Mouse (Mus musculus): ENCODE data around the gene Arsb. TPM values are rescaled to one million over a fixed set of nuclear protein-coding genes. Genes with fewer than 3 reads are reported as not detected.

Arsb gene
- total RNA-seq, 2 experiments from 2014 or later, result 9.5 to 9.6 TPM

DNA sequence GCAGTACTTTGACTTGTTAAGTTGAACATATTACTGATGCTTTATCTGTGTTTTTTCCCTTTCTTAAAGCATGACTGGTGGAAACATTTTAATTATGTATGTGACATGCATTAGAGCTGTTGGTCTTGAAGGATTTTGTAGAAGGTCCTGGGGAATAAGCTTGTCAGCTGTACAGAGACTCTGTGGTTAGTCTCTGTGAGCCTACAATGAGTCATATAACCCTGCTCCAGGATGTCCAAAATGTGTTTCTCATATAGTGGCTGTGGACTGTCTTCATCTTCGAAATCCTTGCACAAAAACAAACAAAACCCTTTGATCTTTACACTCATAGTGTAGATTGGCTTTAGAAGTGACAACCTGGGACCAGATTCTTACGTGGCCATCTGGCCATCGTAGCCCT is 110.7 kb downstream of the Arsb start:
- DNase-seq, result no peak
- intact Hi-C loops (cut with DNase I), result no loop called here

DNA sequence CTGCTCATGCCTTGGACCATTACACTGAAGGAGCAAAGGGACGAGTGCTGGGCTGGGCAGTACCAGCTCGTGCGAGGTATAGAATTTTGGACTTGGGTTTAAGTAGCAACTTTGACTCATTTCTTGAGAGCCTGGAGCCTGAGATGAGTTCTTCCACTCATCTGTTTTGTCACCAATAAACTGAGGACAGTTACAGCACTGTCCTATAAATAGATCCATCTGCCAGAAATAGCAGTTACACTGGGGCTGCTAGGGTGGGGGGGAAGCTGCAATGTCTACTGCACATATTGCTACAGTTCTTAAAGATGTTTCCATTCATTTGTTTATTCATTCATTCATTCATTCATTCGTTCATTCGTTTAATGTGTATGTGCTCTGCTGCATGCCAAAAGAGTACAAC is 115.6 kb downstream of the Arsb start:
- intact Hi-C loops (cut with DNase I), result no loop called here
- DNase-seq, result no peak

DNA sequence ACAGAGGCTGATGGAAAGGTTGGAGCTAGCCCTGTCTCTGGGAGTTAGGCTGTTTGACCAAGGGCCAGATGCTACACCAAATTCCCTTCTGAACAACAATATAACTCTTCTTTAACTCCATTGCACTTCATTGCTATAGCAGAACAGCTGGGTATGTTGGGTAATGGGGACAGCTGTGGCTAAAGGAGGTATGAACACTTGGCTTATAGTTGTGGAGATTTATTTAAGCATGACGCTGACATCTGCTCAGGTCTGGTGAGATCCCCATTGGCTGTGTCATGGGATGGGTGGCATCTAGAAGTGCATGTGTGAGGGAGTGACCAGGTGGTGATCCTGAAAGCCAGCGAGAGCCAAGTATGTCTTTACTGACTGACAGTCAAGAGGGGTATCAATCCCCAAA is 116.8 kb downstream of the Arsb start:
- intact Hi-C loops (cut with DNase I), result no loop called here
- DNase-seq, result no peak

DNA sequence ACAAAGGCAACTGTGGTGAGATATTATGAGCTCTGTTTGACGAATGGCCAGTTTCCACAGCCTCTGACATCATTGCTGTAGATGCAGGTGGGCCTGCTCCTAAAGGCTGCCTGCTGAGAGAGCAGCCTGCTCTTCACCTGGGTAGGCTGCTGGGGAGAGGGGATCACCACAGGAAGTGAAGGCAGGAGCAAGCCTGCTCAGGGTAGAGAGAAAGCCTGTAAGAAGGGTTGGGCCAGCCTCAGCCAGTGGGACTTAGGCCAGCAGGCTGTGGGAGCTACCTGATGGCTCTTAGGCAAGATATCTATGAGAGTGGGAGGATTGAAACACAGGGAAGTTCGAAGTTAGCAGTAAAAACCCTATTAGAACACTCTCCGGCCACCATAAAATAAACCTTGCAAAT is 117.5 kb downstream of the Arsb start:
- no peak for DNase-seq
- intact Hi-C loops (cut with DNase I), result no loop called here

DNA sequence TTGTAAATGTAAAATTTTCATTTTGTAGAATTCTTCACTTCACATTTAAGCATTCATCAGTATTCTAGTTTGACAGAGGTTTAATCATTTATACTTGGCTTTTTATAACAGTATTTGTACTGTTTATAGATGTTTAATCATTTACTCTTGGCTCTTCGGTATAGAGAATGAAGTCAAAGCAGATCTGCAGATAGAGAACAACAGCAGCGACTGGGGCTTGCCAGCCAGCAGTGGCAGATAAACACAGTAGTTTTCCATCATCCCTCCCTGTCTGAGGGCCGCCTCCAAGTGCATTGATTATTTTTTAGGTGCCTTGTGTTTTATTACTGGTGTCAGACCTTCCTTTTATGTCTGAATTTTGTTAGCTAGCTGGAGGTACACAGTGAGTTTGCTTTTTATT is 118.6 kb downstream of the Arsb start:
- DNase-seq, result no peak
- intact Hi-C loops (cut with DNase I), result no loop called here

DNA sequence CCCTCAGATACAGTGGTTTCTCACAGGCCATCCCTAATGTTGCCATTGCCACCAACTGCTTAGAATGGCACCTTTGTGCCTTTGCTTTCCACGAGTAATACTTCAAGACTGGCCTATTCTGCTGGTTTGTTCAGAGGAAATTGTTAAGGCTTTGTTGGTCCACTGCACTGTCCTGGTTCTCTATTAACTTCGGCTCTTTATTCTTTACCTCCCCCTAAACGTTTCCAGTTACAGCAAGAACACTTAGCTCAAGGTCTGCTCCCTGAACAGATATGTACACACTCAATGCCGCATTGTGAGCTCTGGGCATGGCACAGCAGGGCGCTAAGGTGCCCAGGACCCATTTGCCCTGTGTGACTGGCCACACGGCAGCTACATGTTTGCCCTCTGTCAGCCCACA is 119.8 kb downstream of the Arsb start:
- no peak for DNase-seq
- intact Hi-C loops (cut with DNase I), result no loop called here

DNA sequence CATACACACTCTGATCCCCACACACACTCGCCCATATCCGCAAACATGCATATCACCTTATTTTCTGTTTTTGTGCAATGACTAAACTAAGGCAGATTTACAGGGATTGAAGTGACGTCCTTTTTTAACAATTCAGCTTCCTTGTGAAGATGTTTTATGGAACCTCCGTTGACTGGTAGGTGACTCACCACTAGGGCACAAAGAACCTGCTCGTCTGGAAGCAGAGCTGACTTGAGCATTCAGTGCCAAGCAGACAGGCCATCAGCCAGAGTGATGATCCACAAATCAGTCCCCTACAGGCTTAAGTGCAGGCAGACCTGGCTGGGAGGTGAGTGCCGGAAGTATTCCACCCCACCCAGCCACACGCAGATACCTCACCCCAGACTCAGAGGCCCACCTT is 120.7 kb downstream of the Arsb start:
- intact Hi-C loops (cut with DNase I), result no loop called here

DNA sequence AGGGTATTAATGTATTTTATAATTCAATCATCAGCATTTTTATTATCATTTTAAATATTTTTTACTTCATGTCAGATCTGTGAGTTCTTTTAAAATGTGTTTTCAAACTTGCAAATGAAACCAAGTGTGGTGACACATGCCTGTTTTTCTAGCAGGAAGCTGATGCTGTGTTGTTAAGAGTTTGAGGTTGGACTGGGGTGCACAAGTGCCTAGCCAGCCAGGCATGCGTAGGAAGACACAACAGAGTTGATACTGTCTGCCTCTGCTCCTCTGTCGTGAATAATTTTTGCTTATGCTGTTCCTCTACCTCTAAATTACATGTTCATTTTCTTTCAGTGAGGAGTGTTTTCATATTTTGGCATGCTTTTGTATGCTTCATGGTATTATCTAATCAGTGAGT is 122.7 kb downstream of the Arsb start:
- DNase-seq, result no peak
- intact Hi-C loops (cut with DNase I), result no loop called here

More for the DNA sequence above, 120.7 kb downstream of the Arsb start:
- DNase-seq, result no peak

DNA sequence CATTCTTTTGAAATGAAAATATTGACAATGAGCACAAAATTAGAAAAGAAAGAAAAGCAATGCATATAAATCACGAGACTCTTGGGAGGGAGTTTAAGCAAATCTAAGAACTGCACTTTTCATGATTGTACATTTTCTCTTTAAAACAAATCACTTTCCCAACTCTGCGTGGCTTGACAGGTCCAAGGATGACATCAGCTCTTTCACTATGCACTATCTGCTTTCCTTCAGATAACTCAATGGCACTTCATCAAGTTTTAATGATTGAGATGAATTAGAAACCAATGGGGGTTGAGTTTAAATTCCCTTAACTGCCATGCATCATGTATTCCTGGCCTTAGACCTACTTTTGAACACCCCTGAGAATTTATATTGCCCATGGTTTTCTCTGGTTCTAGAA is 124.0 kb downstream of the Arsb start:
- DNase-seq, result no peak
- intact Hi-C loops (cut with DNase I), result no loop called here

DNA sequence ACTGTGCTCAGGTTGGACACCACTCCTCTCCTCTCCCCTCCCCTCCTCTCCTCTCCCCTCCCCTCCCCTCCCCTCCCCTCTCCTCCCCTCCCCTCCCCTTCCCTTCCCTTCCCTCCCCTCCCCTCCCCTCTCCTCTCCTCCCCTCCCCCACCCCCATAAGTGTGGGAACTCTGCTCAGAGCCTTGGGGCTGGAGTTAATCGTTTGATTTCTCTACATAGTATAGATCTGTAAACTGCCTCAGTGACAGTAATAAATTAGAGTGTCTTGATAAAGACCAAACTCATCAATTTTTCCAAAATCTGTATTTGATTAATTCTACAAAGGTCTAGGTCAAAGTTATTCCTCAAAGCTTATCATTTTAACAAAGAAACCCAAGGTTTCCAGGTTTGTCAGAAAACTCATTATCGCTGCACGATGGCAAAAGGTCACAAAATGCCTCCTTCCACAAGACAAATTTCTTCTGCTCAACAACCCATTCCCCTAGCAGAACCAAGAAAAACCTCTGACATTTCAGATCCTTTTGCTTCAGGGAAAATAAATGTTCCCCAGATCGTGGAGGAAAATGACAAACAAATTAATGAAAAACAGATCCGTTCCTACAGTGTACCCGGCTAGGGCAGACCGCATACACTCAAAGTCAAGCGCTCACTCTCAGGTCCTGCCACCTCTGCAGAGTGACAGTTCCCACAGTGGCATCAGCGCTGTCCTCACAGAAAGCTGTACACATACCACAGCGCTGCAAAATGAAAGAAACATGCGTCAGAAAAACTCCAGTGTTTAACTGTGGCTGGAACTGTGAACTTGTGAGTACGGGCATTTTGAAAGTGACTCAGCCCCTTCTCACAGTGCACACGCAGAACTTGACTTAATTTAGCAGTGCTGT is 126.8 kb downstream of the Arsb start:
- no peak for DNase-seq
- intact Hi-C loops (cut with DNase I), result no loop called here

DNA sequence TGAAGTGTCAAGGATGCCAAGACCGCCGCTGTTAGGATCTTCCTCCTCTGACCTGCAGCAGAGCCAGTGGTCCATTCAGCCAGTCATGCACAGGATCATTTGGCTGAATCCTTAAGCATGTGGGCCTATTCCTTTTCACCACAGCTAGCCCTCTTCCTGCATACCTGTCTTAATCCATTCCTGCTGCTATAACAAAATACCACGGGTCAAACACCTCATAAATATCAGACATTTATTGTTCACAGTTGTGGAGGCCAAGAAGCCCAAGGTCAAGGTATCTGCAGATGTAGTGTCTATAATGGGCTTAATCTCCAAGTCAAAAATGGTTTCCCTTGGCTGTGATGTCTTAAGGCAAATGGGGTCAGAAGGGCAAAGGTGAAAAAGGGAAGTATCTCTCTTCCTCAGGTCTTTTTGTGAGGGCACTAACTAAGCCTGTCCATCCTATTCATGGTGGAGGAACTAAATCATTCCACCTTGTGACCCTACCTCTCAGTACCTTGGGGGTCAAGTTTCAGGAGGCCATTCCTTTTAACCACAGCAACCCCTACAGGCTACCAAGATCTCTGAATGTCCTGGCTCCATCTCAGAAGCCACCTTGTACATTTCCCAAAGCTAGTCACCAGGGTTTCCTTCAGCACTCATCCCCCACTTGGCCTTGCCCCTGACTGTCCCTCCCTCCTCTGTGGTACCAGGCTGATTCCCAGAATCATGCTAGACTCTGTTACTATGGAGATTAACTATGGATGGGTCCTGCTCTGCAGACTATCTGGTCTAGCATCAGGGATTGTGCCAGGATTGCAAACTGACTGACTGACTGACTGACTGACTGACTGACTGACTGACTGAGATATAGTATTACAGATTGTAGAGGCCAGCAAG is 128.2 kb downstream of the Arsb start:
- intact Hi-C loops (cut with DNase I), result no loop called here
- no peak for DNase-seq

DNA sequence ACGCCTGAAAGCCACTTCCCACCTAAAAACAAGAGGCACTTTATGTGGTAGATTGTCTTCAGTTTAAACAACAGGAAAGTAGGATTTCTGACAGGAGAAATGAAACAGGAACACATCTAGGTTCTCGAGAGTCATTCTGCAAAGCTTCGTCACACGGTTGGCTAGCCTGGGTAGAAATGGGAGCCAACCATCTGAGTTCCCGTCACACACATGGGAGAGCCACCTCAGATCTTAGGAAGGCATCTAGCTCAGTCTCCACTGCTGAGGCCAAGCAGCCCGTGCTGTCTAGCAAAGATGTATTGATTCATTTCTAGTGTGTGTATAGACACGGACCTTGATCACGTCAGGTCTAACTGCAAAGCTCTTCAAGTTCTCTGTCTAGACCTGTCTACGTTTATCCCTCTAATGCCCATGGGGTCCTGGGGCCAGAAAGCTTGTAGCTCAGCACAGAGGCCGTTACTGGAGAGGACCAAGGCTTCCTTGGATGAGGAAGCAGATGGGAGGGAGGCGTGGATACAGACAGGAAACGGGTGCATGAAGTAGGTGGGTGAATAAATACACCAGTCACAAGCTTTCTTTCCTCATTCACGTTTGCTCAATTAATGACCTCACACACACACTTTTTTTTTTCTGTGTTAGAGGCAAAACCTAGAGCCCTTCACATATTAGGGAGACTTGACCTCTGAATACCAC is 129.7 kb downstream of the Arsb start:
- DNase-seq, result no peak
- intact Hi-C loops (cut with DNase I), result no loop called here

DNA sequence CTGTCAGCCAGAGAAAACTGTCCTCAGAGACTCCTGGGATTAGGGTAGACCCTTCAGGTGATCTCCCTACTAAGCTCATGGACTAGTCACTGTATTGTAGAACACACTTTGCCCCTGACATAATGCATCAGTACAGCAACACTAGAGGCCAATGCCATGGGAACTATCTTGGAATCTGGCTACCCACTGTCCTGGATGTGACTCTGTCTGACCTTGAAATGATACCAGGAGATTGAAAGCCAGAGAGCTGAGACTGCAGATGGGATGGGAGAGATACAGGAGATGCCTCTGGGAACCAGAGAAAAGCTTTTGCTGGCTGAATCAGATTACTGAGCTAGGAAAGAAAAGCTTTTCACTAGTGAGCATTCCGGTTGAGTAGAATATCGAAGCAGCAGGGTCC is 130.7 kb downstream of the Arsb start:
- intact Hi-C loops (cut with DNase I), result no loop called here
- no peak for DNase-seq

DNA sequence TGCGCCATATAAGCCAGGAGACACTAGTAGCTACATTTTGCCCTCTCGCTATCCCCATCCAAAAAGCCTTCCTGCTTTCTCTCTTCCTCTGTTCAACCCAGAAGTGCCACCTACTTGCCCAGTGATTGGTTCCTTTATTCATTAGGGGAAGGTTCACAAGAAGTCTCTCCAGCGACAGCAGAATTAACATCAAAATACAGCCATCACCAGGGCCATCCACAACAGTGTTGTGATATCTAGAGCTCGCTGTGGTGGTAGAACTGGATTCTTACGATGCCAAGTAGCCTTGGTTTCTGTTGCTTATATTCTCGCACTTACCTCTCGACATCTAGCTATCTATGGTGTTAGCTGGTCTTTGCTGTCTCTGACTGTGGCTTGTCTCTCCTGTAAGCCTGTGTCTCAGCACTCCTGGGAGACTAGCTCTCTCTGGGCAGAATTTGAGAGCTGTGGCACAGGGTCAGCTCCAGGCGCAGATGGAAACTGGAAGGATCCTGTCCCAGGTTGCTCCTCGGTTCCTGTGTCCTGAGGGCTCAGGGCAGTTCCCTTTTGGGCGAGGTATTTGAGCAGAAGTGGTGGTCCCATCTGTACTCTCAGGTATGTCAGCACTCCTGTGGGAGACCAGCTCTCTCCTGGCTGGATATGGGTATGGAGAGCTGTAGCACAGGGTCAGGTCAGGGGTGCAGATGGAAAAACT is 135.3 kb downstream of the Arsb start:
- DNase-seq, result no peak
- intact Hi-C loops (cut with DNase I), result loop anchor here (5.0 kb wide), 1 partner anchor 44 kb away; no protein-coding TSS in a partner anchor

DNA sequence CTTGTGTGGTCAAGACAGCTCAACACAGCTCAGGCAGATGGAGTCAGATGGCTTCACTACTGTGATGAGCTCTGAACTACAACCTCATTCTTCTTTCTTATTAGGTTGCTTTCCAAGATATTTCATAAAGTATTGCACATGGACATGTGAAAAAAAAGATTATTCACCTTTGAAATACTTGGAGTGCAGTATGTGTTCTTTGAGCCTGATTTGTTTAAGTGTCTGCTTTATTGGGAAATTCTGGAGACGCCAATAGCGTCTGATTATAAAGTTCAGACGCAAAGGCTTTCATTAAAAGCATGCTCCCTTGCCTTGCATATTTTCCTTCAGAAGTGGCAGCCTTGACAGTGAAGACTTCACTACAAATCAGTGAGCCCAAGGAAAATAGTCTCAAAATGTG is 136.5 kb downstream of the Arsb start:
- intact Hi-C loops (cut with DNase I), result loop anchor here (5.0 kb wide), 1 partner anchor 46 kb away; no protein-coding TSS in a partner anchor
- DNase-seq, result no peak

DNA sequence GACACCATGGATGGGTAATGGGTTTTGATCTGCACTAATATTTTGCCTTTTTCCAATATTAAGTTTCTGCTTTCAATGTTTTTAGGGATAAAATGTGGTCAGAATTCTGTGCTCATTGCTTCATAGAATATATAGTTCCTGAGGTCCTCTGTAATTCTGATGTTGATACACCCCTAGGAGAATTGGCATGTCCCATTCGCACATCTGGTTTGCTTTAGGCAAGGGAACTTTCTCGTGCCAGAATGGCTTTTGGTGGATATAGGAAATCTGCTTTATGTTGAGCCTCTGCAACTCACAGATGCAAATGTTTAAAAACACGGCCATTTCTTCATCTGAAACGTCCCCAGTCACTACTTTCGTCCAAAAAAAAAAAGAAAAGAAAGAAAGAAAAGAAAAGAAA is 138.4 kb downstream of the Arsb start:
- no peak for DNase-seq
- intact Hi-C loops (cut with DNase I), result loop anchor here (5.0 kb wide), 1 partner anchor 48 kb away; no protein-coding TSS in a partner anchor

DNA sequence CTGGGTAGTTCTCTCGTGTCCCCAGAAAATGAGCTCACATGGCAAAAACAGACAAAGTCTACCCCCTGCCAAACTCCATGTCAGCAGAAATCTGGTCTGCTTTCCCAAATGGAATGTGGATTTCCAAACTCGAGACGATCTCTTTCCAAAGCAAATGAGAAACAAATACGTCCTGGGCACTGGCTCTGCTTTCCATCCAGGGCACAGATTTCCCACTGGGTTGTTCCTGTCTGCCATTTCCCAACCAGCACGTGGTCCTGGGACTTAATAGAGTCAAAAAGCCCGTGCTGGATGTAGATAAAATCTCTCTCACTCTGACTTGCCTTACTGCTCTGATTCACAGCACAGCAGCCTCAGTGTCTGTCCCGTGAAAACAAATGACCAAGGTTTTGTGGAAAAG is 139.6 kb downstream of the Arsb start:
- intact Hi-C loops (cut with DNase I), result no loop called here
- DNase-seq, result peak; percentile 28 to 38

DNA sequence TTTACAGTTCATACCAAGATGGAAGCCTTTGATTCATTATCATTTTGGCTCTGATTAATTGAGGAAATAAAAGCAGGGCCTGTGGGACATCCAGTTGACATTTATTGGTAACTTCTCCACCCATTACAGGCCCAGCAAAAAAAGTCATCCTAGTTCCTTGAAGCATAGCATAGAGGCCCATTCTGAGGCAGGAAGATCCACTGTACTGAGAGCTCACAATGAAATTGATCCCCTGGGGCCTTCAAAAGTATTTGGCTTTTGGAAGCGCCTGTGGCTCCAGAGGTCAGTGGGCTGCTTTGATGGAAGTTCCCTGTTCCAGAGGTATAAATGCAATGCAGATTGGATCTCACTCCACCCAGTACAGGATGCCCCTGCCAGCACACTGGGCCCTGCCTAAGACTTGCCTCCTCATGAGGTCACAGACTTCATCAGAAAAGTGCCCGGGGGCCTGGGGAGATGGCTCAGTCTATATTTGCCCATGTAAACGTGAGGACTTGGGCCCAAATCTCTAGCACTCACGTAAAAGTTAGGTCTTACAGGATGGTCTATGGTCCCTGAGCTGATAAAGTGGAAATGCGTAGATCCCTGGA is 141.0 kb downstream of the Arsb start:
- DNase-seq, result no peak
- intact Hi-C loops (cut with DNase I), result no loop called here

DNA sequence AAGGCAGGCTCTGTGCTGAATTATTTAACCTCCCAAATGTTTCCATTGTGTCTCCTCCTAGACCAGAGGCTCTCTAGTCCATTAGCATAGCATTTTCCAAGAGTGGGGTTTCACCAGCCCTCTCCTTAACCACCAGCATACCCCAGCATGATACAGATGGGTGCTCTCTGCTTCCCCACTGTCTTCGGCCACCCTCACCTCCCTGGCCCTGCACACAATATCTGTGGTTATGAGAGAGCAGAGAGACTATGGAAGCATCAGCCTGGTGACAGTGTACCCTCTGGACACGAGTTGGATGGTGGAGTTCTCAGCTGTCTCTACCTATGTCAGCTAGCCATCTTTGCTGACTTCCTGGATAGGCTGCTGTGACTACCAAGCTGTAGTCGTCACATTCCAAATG is 142.8 kb downstream of the Arsb start:
- intact Hi-C loops (cut with DNase I), result no loop called here
- DNase-seq, result no peak
